In the genomic region with DNA sequence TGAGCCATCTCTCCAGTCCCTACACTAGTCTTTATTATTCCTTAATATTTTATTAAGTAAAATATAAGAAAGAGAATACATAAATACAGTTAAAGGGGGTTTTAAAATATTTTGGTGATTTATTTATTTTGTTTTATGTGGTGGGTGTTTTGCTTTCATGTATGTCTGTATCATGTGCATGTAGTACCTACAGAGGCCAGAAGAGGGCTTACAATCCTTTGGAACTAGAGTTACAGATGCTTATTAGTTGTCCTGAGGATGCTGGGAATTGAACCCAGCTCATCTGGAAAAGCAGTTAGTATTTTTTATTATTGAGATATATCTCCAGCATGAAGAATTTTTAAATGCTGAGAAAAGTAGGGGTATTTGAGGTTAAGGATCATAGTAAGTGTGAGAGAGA, we compare ENCODE assay signal across 11 mouse cellular contexts. TPM values are rescaled to one million over a fixed set of nuclear protein-coding genes. Genes with fewer than 3 reads are reported as not detected.
DNase-seq lines count a peak whose midpoint lies in the region; ATAC-seq and TF ChIP-seq lines count a peak whose summit lies in the region.
"Had no signal": no experiment of that assay in that cellular context is flagged by ENCODE, and none has a peak within 500 bp of the region (broad histone marks: within the 10 kb centered on the region; RNA-seq: fewer than 3 reads in every experiment).

No protein-coding gene starts in this region.

- no peaks in the 10 kb centered on the region for H3K36me3 ChIP-seq in forebrain, embryonic 14.5 days (ENCODE audit: control insufficient read depth, insufficient read depth, low read length)
- no peaks in the 10 kb centered on the region for H3K36me3 ChIP-seq in forebrain, embryonic 11.5 days (ENCODE audit: control insufficient read depth, insufficient read depth, low read length)
- H3K36me3 ChIP-seq in stomach, postnatal 0 days (ENCODE audit: control insufficient read depth, insufficient read depth, low read length): no peaks in the 10 kb centered on the region
- H3K36me3 ChIP-seq: liver, embryonic 15.5 days had no signal

- no peak for TF ChIP-seq EP300 in stomach, postnatal 0 days (optimal IDR thresholded peaks at IDR 0.05)

- no peak overlapping the region for H3K9ac ChIP-seq in forebrain, embryonic 14.5 days (ENCODE audit: low read length)
- no peak overlapping the region for H3K9ac ChIP-seq in forebrain, embryonic 11.5 days (ENCODE audit: low read length)
- no peak overlapping the region for H3K9ac ChIP-seq in stomach, postnatal 0 days (ENCODE audit: low read length)
- H3K9ac ChIP-seq: liver, embryonic 15.5 days; neural tube, embryonic 13.5 days had no signal

- no peaks in the 10 kb centered on the region for H3K4me1 ChIP-seq in forebrain, embryonic 14.5 days (ENCODE audit: control insufficient read depth, insufficient read depth, low read length)
- H3K4me1 ChIP-seq in forebrain, embryonic 11.5 days (replicated peaks; ENCODE audit: control insufficient read depth, insufficient read depth, low read length): no peaks in the 10 kb centered on the region
- H3K4me1 ChIP-seq in stomach, postnatal 0 days (replicated peaks; ENCODE audit: control insufficient read depth, insufficient read depth): no peaks in the 10 kb centered on the region
- H3K4me1 ChIP-seq: liver, embryonic 15.5 days; neural tube, embryonic 13.5 days had no signal

- no peaks in the 10 kb centered on the region for H3K9me3 ChIP-seq in forebrain, embryonic 14.5 days (replicated peaks; ENCODE audit: control insufficient read depth, low read length)
- H3K9me3 ChIP-seq in forebrain, embryonic 11.5 days (ENCODE audit: control insufficient read depth, low read length): no peaks in the 10 kb centered on the region
- no peaks in the 10 kb centered on the region for H3K9me3 ChIP-seq in stomach, postnatal 0 days (ENCODE audit: control insufficient read depth, low read length)
- H3K9me3 ChIP-seq: liver, embryonic 15.5 days; neural tube, embryonic 13.5 days had no signal

- no peak for ATAC-seq in forebrain, embryonic 14.5 days
- no peak for ATAC-seq in forebrain, embryonic 11.5 days (replicated peaks; ENCODE audit: low FRiP score)
- ATAC-seq in stomach, postnatal 0 days (ENCODE audit: low FRiP score, low TSS enrichment): no peak

- no peak overlapping the region for H3K4me2 ChIP-seq in forebrain, embryonic 14.5 days (ENCODE audit: low read length)
- H3K4me2 ChIP-seq in forebrain, embryonic 11.5 days (ENCODE audit: low read depth, low read length, severe bottlenecking): no peak overlapping the region
- no peak overlapping the region for H3K4me2 ChIP-seq in stomach, postnatal 0 days (replicated peaks; ENCODE audit: low read depth)
- H3K4me2 ChIP-seq: liver, embryonic 15.5 days; neural tube, embryonic 13.5 days had no signal

- H3K4me3 ChIP-seq in forebrain, embryonic 14.5 days (ENCODE audit: low read depth, low read length): no peak overlapping the region
- H3K4me3 ChIP-seq in forebrain, embryonic 11.5 days (ENCODE audit: low read depth, low read length): no peak overlapping the region
- H3K4me3 ChIP-seq in stomach, postnatal 0 days (ENCODE audit: low read depth, low read length): no peak overlapping the region
- H3K4me3 ChIP-seq: liver, embryonic 15.5 days; neural tube, embryonic 13.5 days had no signal

- H3K27me3 ChIP-seq in forebrain, embryonic 14.5 days (replicated peaks; ENCODE audit: control insufficient read depth, insufficient read depth, low read length): no peaks in the 10 kb centered on the region
- no peaks in the 10 kb centered on the region for H3K27me3 ChIP-seq in forebrain, embryonic 11.5 days (ENCODE audit: control insufficient read depth, insufficient read depth, low read length)
- no peaks in the 10 kb centered on the region for H3K27me3 ChIP-seq in stomach, postnatal 0 days (ENCODE audit: control insufficient read depth, insufficient read depth, low read length)
- H3K27me3 ChIP-seq: liver, embryonic 15.5 days; neural tube, embryonic 13.5 days had no signal

- DNase-seq in forebrain, embryonic 14.5 days (ENCODE audit: low spot score): peak; percentile 12
- DNase-seq in forebrain, embryonic 11.5 days (ENCODE audit: low spot score): no peak
- DNase-seq in lung, postnatal 10 days: peak; percentile 14
- no peak for DNase-seq in lung, postnatal 4 days
- peak; percentile 50 for DNase-seq in c-Kit-positive CD71-positive TER-119-positive erythroid progenitor cells, embryonic 14.5 days (ENCODE audit: low spot score)
- no peak for DNase-seq in stomach, postnatal 0 days (ENCODE audit: low spot score)
- DNase-seq in neural tube, embryonic 10.5 days (ENCODE audit: extremely low spot score, low spot score): no peak
- no peak for DNase-seq in urinary bladder, adult 2 months (ENCODE audit: low spot score)
- DNase-seq: kidney, postnatal 10 days had no signal

- peak; percentile 56 for TF ChIP-seq CTCF in stomach, postnatal 0 days (IDR thresholded peaks at IDR 0.05; ENCODE audit: low read depth)

- H3K27ac ChIP-seq in forebrain, embryonic 14.5 days (ENCODE audit: low read depth, low read length): no peak overlapping the region
- H3K27ac ChIP-seq in forebrain, embryonic 11.5 days (ENCODE audit: low read depth, low read length): no peak overlapping the region
- no peak overlapping the region for H3K27ac ChIP-seq in stomach, postnatal 0 days (replicated peaks)
- H3K27ac ChIP-seq: liver, embryonic 15.5 days; neural tube, embryonic 13.5 days had no signal

RNA-seq across cellular contexts. Expression of gene Dtnb, which starts 37.6 kb away (rescaled TPM):
- polyA plus RNA-seq in forebrain, embryonic 14.5 days (2014; fragmentation: Nextera tagmentation; extraction: Ambion mirVana): 27.3 and 34.8 TPM in 2 replicates
- polyA plus RNA-seq in forebrain, embryonic 11.5 days (2014; fragmentation: Nextera tagmentation; extraction: Ambion mirVana): 37.8 and 42.7 TPM in 2 replicates
- 12.6 and 18.2 TPM in 2 replicates for polyA plus RNA-seq in stomach, postnatal 0 days (2015; fragmentation: Nextera tagmentation; extraction: Ambion mirVana)
- 21.2 and 24.9 TPM in 2 replicates for polyA plus RNA-seq in urinary bladder, adult 2 months (2012; rRNA removed)

Comparison
In these comparisons a context has a peak if more than half of its experiments do, and no peak if none do; other contexts are left out.
1. DNase-seq: peak in forebrain, embryonic 14.5 days (single experiment), lung, postnatal 10 days (single experiment) and c-Kit-positive CD71-positive TER-119-positive erythroid progenitor cells, embryonic 14.5 days (single experiment); none in forebrain, embryonic 11.5 days (single experiment), lung, postnatal 4 days (0 of 2), stomach, postnatal 0 days (single experiment), neural tube, embryonic 10.5 days (single experiment) and urinary bladder, adult 2 months (single experiment).